In genomic region chr3:30209131-30209530, GRCm38 (mm10) we compare ENCODE assay signal across 19 mouse cellular contexts.
DNase-seq lines count a peak whose midpoint lies in the region; TF ChIP-seq lines count a peak whose summit lies in the region.
"Had no signal": no experiment of that assay in that cellular context is flagged by ENCODE, and none has a peak within 500 bp of the region (broad histone marks: within the 10 kb centered on the region; RNA-seq: fewer than 3 reads in every experiment).

No protein-coding gene starts in this region.

- no peaks in the 10 kb centered on the region for H3K36me3 ChIP-seq in hindbrain, embryonic 10.5 days
- H3K36me3 ChIP-seq: embryonic facial prominence, embryonic 12.5 days; heart, embryonic 12.5 days; liver, embryonic 13.5 days; neural tube, embryonic 15.5 days had no signal

- no peak overlapping the region for H3K27ac ChIP-seq in left cerebral cortex, adult 2 months
- H3K27ac ChIP-seq in hindbrain, embryonic 10.5 days = no peak overlapping the region
- H3K27ac ChIP-seq: embryonic facial prominence, embryonic 12.5 days; hindbrain, embryonic 14.5 days; liver, embryonic 13.5 days; neural tube, embryonic 15.5 days had no signal

- no peaks in the 10 kb centered on the region for H3K9me3 ChIP-seq in hindbrain, embryonic 10.5 days
- H3K9me3 ChIP-seq: embryonic facial prominence, embryonic 12.5 days; heart, embryonic 12.5 days; liver, embryonic 13.5 days; neural tube, embryonic 15.5 days had no signal

- H3K4me1 ChIP-seq in hindbrain, embryonic 10.5 days (replicated peaks) = peaks cover 34% of the 10 kb centered on the region
- H3K4me1 ChIP-seq: liver, embryonic 13.5 days had no signal

- intact Hi-C loops in left cerebral cortex, adult 2 months (cut with DNase I) = no loop called here

- no peaks in the 10 kb centered on the region for H3K27me3 ChIP-seq in hindbrain, embryonic 10.5 days (ENCODE audit: insufficient read depth, poor library complexity, severe bottlenecking)
- H3K27me3 ChIP-seq: embryonic facial prominence, embryonic 12.5 days; heart, embryonic 12.5 days; liver, embryonic 13.5 days; neural tube, embryonic 15.5 days had no signal

- peak; percentile 25 for TF ChIP-seq CTCF in left cerebral cortex, adult 2 months (IDR thresholded peaks at IDR 0.05)

- no peak for DNase-seq in left cerebral cortex, adult 2 months (ENCODE audit: extremely low spot score in 1 of 2, low spot score in 2 of 2)
- DNase-seq in left cerebral cortex, adult 9 months (ENCODE audit: low spot score in 2 of 2) = no peak
- peak; percentile 26 for DNase-seq in thymus, postnatal 4 days
- no peak for DNase-seq in thymus, postnatal 0 days (ENCODE audit: low spot score)
- peak; percentile 20 for DNase-seq in R1 (ENCODE audit: low read depth, low spot score)
- no peak for DNase-seq in hindbrain, embryonic 10.5 days (ENCODE audit: low spot score)
- DNase-seq in urinary bladder, postnatal 36 days (ENCODE audit: low spot score in 2 of 2) = no peak
- DNase-seq: adrenal gland, adult 8-10 months; cerebellum, adult 9-11 months; heart, postnatal 14 days; layer of hippocampus, postnatal 36 days; liver, embryonic 13.5 days; lung, postnatal 14 days; thymus, adult 18-20 months had no signal

- no peak overlapping the region for H3K4me3 ChIP-seq in left cerebral cortex, adult 2 months
- H3K4me3 ChIP-seq in hindbrain, embryonic 10.5 days = no peak overlapping the region
- H3K4me3 ChIP-seq: embryonic facial prominence, embryonic 12.5 days; erythroblast, embryonic 14.5 days; heart, embryonic 12.5 days; liver, embryonic 13.5 days; neural tube, embryonic 15.5 days had no signal

Comparison
In these comparisons a context has a peak if more than half of its experiments do, and no peak if none do; other contexts are left out.
1. DNase-seq: peak in thymus, postnatal 4 days (single experiment) and R1 (single experiment); none in left cerebral cortex, adult 2 months (0 of 2), left cerebral cortex, adult 9 months (0 of 2), thymus, postnatal 0 days (single experiment), hindbrain, embryonic 10.5 days (single experiment) and urinary bladder, postnatal 36 days (0 of 2).